Mouse (Mus musculus): Measurements from ENCODE around the gene Ctxn1.

GRCm38 (mm10) chr8:4226739-4227347, 32.2 kb downstream of the Ctxn1 start, which contains the start of gene Lrrc8e:
- TF ChIP-seq CTCF (conservative IDR thresholded peaks at IDR 0.05; ENCODE audit: insufficient read depth, insufficient read length, low read depth, low read length) (no peak), POLR2A (IDR thresholded peaks at IDR 0.05; ENCODE audit: low read depth, low read length) (no peak)

Measured in kidney, adult 2 months (tissue).